In genomic region chr5:100240876-100241275, GRCm38 (mm10) we compare ENCODE assay signal across 9 mouse cellular contexts.
DNase-seq lines count a peak whose midpoint lies in the region; ATAC-seq and TF ChIP-seq lines count a peak whose summit lies in the region.
"Had no signal": no experiment of that assay in that cellular context is flagged by ENCODE, and none has a peak within 500 bp of the region (broad histone marks: within the 10 kb centered on the region; RNA-seq: fewer than 3 reads in every experiment).

No protein-coding gene starts in this region.

- no peaks in the 10 kb centered on the region for H3K36me3 ChIP-seq in spleen, adult 2 months (ENCODE audit: control insufficient read depth, insufficient read depth, low read length)
- H3K36me3 ChIP-seq: lung, embryonic 15.5 days had no signal

- H3K27ac ChIP-seq in spleen, adult 2 months (ENCODE audit: insufficient read depth, low read length) = no peak overlapping the region
- H3K27ac ChIP-seq: lung, embryonic 15.5 days had no signal

- 50% methylated on average over 6 of the region's 6 CpGs for WGBS in spleen, adult 2 months

- intact Hi-C loops in heart, postnatal 25 days (cut with DNase I) = loop anchor here (1.0 to 5.0 kb wide), 3 partner anchors 74 to 312 kb away; no protein-coding TSS in a partner anchor

- TF ChIP-seq CTCF in spleen, adult 2 months (IDR thresholded peaks at IDR 0.05; ENCODE audit: extremely low read depth, insufficient read depth, insufficient read length, insufficient replicate concordance) = peak; percentile 24; the same call in 1 of the 2 replicates

- H3K27me3 ChIP-seq in spleen, adult 2 months (ENCODE audit: control insufficient read depth, insufficient read depth, low read length) = no peaks in the 10 kb centered on the region
- H3K27me3 ChIP-seq: lung, embryonic 15.5 days had no signal

- TF ChIP-seq POLR2A in spleen, adult 2 months (IDR thresholded peaks at IDR 0.05; ENCODE audit: low read depth, low read length) = no peak

- no peaks in the 10 kb centered on the region for H3K4me1 ChIP-seq in spleen, adult 2 months (ENCODE audit: control insufficient read depth, insufficient read depth, insufficient read length)
- H3K4me1 ChIP-seq: lung, embryonic 15.5 days had no signal

- 0 out of 4 replicates have a peak, but pooled peaks have one; percentile 22 to 23 for ATAC-seq in hematopoietic stem cell, adult 5-6 weeks (replicated peaks in 1 of 2; ENCODE audit: insufficient read depth in 1 of 2, low FRiP score in 2 of 2, low TSS enrichment in 1 of 2, low read depth in 1 of 2, poor library complexity in 2 of 2, severe bottlenecking in 2 of 2)
- no peak for ATAC-seq in erythroid progenitor cell, adult 5-6 weeks (replicated peaks; ENCODE audit: low FRiP score, poor library complexity, severe bottlenecking)

- peak; percentile 22 to 73 for DNase-seq in heart, adult 18-20 months
- DNase-seq in heart, postnatal 25 days (ENCODE audit: low spot score) = no peak
- DNase-seq in spleen, adult 2 months (ENCODE audit: low read depth in 1 of 2, low spot score in 2 of 2) = peak in 1 of 2 experiments; percentile 14
- no peak for DNase-seq in spleen, adult 12 weeks (ENCODE audit: low spot score)
- peak; percentile 67 for DNase-seq in brain, adult 2 months (ENCODE audit: low read depth, low spot score)
- peak; percentile 74 for DNase-seq in lung, postnatal 36 days

- H3K4me3 ChIP-seq in spleen, adult 2 months (ENCODE audit: extremely low read depth, insufficient read depth, insufficient read length) = no peak overlapping the region
- H3K4me3 ChIP-seq: lung, embryonic 15.5 days had no signal

Comparison
In these comparisons a context has a peak if more than half of its experiments do, and no peak if none do; other contexts are left out.
1. DNase-seq: peak in heart, adult 18-20 months (2 of 2), brain, adult 2 months (single experiment) and lung, postnatal 36 days (single experiment); none in heart, postnatal 25 days (single experiment) and spleen, adult 12 weeks (single experiment).